Comparison of ENCODE assay signal across 1 mouse cellular context in genomic region chr13:23763242-23763585, GRCm38 (mm10).
TF ChIP-seq lines count a peak whose summit lies in the region.

No protein-coding gene starts in this region.

TF ChIP-seq in MEL, 35 proteins besides CTCF, POLR2A, EP300 and RAD21 (continued from another document):
- no peak for TF ChIP-seq UBTF (IDR thresholded peaks at IDR 0.05; ENCODE audit: borderline replicate concordance, insufficient read depth, low read depth, low read length)
- no peak for TF ChIP-seq ETS1 (IDR thresholded peaks at IDR 0.05; ENCODE audit: low read depth, low read length)
- TF ChIP-seq USF2 (IDR thresholded peaks at IDR 0.05; ENCODE audit: borderline replicate concordance in 1 of 2, insufficient read depth in 1 of 2, low read depth in 1 of 2, low read length in 2 of 2): no peak
- TF ChIP-seq TAL1 (IDR thresholded peaks at IDR 0.05; ENCODE audit: low read length): no peak
- no peak for TF ChIP-seq POLR2AphosphoS2 (IDR thresholded peaks at IDR 0.05; ENCODE audit: low read length)
